Mouse (Mus musculus) skeletal muscle tissue, adult 2 months (tissue): ENCODE data around the gene Fam24a.

Experiments used
- DNase-seq: peaks from one replicate; pipeline ENCODE4 v3.0.0-alpha.2; 2012; ENCODE audit warnings: low read depth, low spot score

The Fam24a gene

GRCm38 (mm10) chr7:131333564-131333963 is at the start of gene Fam24a:
TSS of gene Fam24a (plus strand) at chr7:131333864.
- no peak for DNase-seq

- DNase-seq = no peak
Measured at GRCm38 (mm10) chr7:131297151-131297550, 36.5 kb upstream of the Fam24a start.

- DNase-seq = no peak
Measured at GRCm38 (mm10) chr7:131303340-131303739, 30.3 kb upstream of the Fam24a start.

GRCm38 (mm10) chr7:131306733-131307132 is 26.9 kb upstream of the Fam24a start:
- DNase-seq = no peak

- no peak for DNase-seq
Measured at GRCm38 (mm10) chr7:131314493-131314892, 19.2 kb upstream of the Fam24a start.

- DNase-seq = no peak
Measured at GRCm38 (mm10) chr7:131317587-131317986, 16.1 kb upstream of the Fam24a start.

GRCm38 (mm10) chr7:131318340-131318739 is 15.3 kb upstream of the Fam24a start:
- DNase-seq = no peak

GRCm38 (mm10) chr7:131322192-131322591 is 11.5 kb upstream of the Fam24a start, which contains the start of gene Cuzd1:
TSS of gene Cuzd1 (minus strand) at chr7:131322292.
- peak; percentile 26 for DNase-seq

- DNase-seq = no peak
Measured at GRCm38 (mm10) chr7:131327054-131327453, 6.6 kb upstream of the Fam24a start.

GRCm38 (mm10) chr7:131329416-131329815 is 4.2 kb upstream of the Fam24a start, which contains the start of gene Fam24b:
TSS of gene Fam24b (minus strand) at chr7:131329516.
- no peak for DNase-seq

- DNase-seq = no peak
Measured at GRCm38 (mm10) chr7:131331688-131332087, 2.0 kb upstream of the Fam24a start.

GRCm38 (mm10) chr7:131337502-131338068 is 3.9 kb downstream of the Fam24a start:
- DNase-seq = no peak

- peak; percentile 67 for DNase-seq
Measured at GRCm38 (mm10) chr7:131345856-131346541, 12.3 kb downstream of the Fam24a start.

- no peak for DNase-seq
Measured at GRCm38 (mm10) chr7:131356105-131356504, 22.4 kb downstream of the Fam24a start.

- DNase-seq = no peak
Measured at GRCm38 (mm10) chr7:131362269-131362614, 28.6 kb downstream of the Fam24a start.

GRCm38 (mm10) chr7:131362615-131363300 is 29.1 kb downstream of the Fam24a start, which contains the start of gene 2310057M21Rik:
TSS of gene 2310057M21Rik (minus strand) at chr7:131362759.
- peak; percentile 98 for DNase-seq

GRCm38 (mm10) chr7:131364131-131364530 is 30.5 kb downstream of the Fam24a start:
- DNase-seq = no peak

GRCm38 (mm10) chr7:131370648-131371469 is 37.2 kb downstream of the Fam24a start, which contains the start of gene Pstk:
TSS of gene Pstk (plus strand) at chr7:131371141.
- peak; percentile 94 for DNase-seq

GRCm38 (mm10) chr7:131371470-131371860 is 37.8 kb downstream of the Fam24a start:
- DNase-seq = no peak

- DNase-seq = no peak
Measured at GRCm38 (mm10) chr7:131371880-131372651, 38.4 kb downstream of the Fam24a start.
